In the genomic region with DNA sequence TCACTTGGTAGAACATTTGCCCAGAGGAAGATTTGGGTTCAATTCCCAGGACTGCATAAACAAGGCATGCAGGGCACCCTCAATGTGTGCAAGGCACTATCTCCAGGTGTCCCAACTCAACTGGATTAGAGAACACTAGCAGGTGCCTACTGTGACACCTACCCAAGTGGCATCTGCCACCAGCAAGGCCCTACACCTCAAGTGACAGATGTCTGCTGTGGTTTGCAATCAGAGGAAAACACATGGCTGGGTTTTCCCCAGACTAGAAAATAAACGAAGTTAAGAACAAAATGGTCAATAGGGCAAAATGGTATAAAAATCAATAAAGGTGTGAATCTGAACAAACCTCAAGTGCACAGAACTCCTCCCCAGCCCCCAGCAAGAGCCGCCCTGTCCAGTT, we compare ENCODE assay signal across 1 mouse cellular context.
TF ChIP-seq lines count a peak whose summit lies in the region.

No protein-coding gene starts in this region.

TF ChIP-seq in CH12.LX, 34 proteins besides CTCF, POLR2A, EP300 and RAD21 (continued from another document):
- TF ChIP-seq KAT2A (IDR thresholded peaks at IDR 0.05; ENCODE audit: insufficient replicate concordance, low read length) (no peak), POLR2AphosphoS2 (IDR thresholded peaks at IDR 0.05; ENCODE audit: low read depth, low read length) (no peak), MYC (IDR thresholded peaks at IDR 0.05; ENCODE audit: low read depth, low read length) (peak; percentile 71; the same call in 1 of the 2 replicates), ZMIZ1 (IDR thresholded peaks at IDR 0.05; ENCODE audit: low read depth, low read length) (no peak), IRF4 (IDR thresholded peaks at IDR 0.05; ENCODE audit: low read depth, low read length) (no peak), E2F4 (IDR thresholded peaks at IDR 0.05; ENCODE audit: insufficient replicate concordance, low read depth, low read length) (no peak), CHD2 (IDR thresholded peaks at IDR 0.05; ENCODE audit: low read length) (no peak; the same call in 1 of the 2 replicates), JUN (IDR thresholded peaks at IDR 0.05; ENCODE audit: insufficient read depth, low read depth, low read length) (no peak), MEF2A (IDR thresholded peaks at IDR 0.05; ENCODE audit: borderline replicate concordance, low read depth, low read length) (0 out of 2 replicates have a peak, but pooled peaks have one; percentile 22), SIN3A (IDR thresholded peaks at IDR 0.05; ENCODE audit: low read length) (peak; percentile 68; the same call in 1 of the 2 replicates), HCFC1 (IDR thresholded peaks at IDR 0.05; ENCODE audit: low read depth, low read length) (no peak), ETS1 (conservative IDR thresholded peaks at IDR 0.05; ENCODE audit: low read depth, low read length) (peak; percentile 70; the same call in 1 of the 2 replicates), USF2 (conservative IDR thresholded peaks at IDR 0.05; ENCODE audit: low read depth, low read length) (no peak), JUND (conservative IDR thresholded peaks at IDR 0.05; ENCODE audit: low read depth, low read length) (no peak), ZC3H11A (IDR thresholded peaks at IDR 0.05; ENCODE audit: low read depth, low read length) (no peak), MAX (IDR thresholded peaks at IDR 0.05; ENCODE audit: low read length) (peak; percentile 57), ZNF384 (IDR thresholded peaks at IDR 0.05; ENCODE audit: low read depth, low read length) (no peak), SMC3 (IDR thresholded peaks at IDR 0.05; ENCODE audit: low read depth, low read length) (no peak), PAX5 (IDR thresholded peaks at IDR 0.05; ENCODE audit: low read length) (no peak), TBP (conservative IDR thresholded peaks at IDR 0.05; ENCODE audit: low read depth, low read length) (no peak), NRF1 (IDR thresholded peaks at IDR 0.05; ENCODE audit: low read depth, low read length) (no peak)
